Mouse (Mus musculus) CD8-positive naive resting alpha-beta T cell, adult 2 months (primary cell): ENCODE data around the gene Stambp.

Experiments used
- DNase-seq, 2 experiments: peaks; one replicate each; pipeline ENCODE4 v3.0.0; 2022; ENCODE audit warnings: low read depth in 2 of 2, low spot score in 2 of 2

The Stambp gene

GRCm38 (mm10) chr6:83503361-83503760 lies 69.2 kb downstream of the Stambp start:
- DNase-seq, result no peak

GRCm38 (mm10) chr6:83502656-83503055 lies 69.9 kb downstream of the Stambp start:
- DNase-seq, result no peak

- no peak for DNase-seq
These were observed 70.8 kb downstream of the Stambp start for GRCm38 (mm10) chr6:83501524-83502310.

GRCm38 (mm10) chr6:83500462-83500861 lies 72.1 kb downstream of the Stambp start:
- DNase-seq, result peak in 1 of 2 experiments; percentile 39

- no peak for DNase-seq
These were observed 73.5 kb downstream of the Stambp start for GRCm38 (mm10) chr6:83499078-83499477.

GRCm38 (mm10) chr6:83496753-83497710 lies 75.5 kb downstream of the Stambp start:
- no peak for DNase-seq

GRCm38 (mm10) chr6:83496009-83496752 lies 76.3 kb downstream of the Stambp start:
- no peak for DNase-seq
